Mouse (Mus musculus) adipocyte (in vitro differentiated cells): ENCODE results near the gene Kazald1.

Experiments
- DNase-seq: peaks from one replicate; pipeline ENCODE4 v3.0.0-alpha.2; 2016; ENCODE audit warnings: low spot score

Gene Kazald1

DNA sequence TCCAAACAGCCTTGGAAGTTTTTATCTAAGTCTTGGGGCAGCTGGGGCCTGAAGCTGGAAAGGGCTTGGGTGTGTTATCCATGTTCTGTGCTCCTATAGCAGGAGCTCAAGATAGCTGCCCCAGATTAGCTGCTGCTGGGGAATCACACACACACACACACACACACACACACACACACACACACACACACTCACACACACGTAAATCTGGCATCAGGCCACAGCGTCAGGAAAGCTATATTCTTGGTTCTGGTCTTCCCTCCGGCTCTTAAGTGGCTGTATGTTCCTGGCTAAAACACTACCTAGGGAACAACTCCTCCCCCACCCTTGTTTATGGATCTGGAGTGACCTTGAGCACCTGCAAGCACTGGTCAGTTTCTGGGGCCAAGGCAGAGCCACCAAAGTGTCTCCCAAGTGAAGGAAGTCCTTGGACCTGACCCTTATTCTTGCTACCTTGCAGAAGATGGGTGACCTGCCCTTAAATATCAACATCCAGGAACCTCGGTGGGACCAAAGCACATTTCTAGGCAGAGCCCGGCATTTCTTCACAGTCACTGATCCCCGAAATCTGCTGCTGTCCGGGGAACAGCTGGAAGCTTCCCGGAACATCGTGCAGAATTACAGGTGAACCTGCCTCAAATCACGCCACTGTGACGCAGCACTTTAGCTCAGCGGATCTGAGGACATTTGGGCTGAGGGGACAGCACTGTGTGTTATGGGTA, 26.2 kb upstream of the Kazald1 start:
- no peak for DNase-seq

DNA sequence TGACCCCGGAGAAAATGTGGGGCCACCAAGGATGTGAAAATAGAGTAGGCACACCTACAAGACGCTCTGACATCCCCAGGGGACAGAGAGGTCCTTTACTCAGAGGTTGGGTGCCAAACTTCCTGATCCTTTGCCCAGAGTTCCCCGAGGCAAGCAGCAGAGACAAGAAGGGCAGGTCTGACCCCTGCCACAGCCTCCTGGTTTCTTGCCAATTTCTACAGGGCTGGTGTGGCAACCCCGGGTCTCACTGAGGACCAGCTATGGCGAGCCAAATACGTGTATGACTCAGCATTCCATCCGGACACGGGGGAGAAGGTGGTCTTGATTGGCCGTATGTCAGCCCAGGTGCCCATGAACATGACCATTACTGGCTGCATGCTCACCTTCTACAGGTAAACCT, 25.5 kb upstream of the Kazald1 start:
- no peak for DNase-seq

DNA sequence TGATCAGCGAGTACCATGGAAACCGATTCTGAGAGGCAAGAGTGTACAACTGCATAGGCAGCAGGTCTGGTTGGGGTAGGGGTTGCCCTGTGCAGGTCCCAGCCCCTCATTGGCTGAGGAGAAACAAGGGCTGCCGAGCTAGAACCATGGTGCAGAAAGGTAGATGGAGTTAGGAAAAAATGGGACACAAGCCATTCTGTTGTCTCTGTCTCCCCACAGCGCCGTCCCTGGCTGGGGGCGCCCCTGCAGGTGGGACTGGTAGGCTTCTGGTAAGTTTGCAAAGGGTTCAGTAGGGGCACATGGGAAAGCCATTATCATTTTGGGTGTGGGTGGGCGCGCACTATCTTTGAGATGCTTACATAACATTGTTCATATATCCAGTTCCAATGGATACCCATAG, 21.6 kb upstream of the Kazald1 start:
- no peak for DNase-seq

DNA sequence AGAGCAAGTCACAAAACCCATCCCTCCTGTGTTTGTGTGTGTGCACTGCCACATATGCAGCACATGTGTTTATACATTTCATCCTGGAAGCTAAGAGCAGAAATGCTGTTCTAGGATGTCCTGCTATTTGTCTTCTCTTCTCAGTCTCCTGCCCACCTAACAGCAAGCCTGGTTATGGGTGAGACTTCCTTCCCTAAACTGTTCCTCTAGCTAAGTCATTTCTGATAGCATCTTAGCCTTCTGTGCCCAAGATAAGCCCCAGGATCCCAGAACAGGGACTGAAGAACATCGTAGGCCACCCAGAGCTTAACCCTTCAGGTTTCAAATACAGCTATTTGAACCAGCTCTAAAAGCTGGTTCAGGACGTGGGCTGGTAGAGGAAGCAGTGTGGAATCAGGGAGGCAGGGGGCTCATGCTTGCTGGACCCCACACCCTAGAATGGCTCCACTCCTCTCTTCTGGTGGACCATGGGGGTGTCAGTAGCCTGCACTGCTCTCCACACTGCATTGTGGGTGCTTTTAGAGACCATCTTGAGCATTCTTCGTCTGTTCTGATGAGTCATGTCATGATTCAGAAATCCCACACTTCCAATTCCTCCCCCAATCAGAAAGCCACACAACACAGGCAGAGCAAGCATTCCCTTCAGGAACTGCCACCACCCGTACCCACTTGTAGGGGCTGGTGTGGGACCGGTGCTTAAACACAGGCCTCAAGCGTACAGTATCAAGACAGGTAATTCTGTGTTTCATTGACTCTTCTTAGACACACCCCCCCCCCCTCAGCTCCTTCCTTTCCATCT, 19.9 kb upstream of the Kazald1 start:
- DNase-seq = no peak

DNA sequence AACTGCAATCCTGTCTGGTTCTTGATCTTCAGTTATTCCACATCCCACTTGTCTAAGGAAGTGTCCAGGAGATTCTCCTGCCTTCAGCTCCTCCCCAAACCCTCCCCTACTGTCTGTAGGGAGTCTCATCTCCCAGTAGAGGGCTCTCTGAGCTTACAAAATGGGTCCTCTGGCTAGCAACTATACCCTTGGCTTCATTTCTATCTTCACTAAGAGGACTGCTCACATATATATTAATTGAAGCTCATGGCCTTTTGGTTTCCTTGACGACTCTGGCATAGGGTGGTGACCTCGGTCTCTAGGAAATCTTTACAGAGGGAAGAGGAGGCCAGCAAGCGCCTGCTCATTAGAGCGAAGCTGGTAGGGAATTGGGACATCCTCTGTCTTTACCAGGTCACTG, 18.7 kb upstream of the Kazald1 start:
- DNase-seq = peak; percentile 83

DNA sequence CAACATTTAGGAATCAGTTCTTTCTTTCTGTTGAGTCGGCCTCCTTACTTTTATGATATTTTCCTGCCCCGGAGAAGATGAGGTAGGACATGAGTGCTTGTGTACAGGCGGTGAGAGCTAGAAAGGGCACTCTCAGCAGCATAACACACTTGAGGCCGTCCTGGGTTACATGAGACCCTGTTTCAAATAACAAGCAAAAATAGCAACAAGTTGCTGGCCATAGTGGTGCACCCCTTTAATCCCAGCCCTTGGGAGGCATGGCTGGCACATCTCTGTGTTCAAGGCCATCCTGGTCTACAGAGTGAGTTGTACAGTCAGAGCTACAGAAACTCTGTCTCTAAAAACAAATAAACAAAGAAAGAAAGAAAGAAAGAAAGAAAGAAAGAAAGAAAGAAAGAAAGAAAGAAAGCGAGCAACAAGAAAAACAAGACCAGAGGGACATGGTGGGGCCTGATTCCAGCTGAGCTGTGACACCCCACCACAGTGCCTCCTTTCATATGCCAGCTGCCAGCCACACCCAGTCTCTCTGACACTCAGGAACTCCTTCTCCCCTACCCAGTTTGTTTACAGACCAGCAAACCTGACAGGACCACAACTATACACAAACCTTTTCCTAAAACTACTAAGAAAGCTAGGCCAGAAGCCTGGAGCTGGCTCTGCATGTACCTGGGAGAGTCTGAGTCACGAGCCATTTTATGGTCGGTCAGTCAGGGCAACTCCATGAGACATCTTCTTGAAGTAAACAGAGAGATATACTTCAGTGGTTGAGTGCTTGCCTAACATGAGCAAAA, 17.9 kb upstream of the Kazald1 start:
- peak; percentile 22 for DNase-seq

DNA sequence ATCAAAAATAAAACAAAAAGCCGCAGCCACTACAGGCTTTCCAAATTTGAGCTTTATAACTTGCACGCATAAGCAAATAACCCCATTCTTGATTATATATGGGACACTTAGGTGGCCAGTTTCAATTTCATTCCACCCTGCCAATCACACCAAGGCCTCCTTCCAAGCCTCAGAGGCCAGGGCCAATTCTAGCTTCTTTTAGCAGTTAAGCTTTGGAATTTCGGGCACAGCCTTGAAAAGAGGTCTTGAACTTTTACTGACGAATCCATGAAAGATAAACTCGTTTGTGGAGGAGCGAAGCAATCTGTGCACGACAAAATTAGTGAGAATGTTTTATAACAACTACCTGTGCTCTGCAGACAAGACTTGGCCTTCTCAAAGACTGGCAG, 17.3 kb upstream of the Kazald1 start:
- no peak for DNase-seq

DNA sequence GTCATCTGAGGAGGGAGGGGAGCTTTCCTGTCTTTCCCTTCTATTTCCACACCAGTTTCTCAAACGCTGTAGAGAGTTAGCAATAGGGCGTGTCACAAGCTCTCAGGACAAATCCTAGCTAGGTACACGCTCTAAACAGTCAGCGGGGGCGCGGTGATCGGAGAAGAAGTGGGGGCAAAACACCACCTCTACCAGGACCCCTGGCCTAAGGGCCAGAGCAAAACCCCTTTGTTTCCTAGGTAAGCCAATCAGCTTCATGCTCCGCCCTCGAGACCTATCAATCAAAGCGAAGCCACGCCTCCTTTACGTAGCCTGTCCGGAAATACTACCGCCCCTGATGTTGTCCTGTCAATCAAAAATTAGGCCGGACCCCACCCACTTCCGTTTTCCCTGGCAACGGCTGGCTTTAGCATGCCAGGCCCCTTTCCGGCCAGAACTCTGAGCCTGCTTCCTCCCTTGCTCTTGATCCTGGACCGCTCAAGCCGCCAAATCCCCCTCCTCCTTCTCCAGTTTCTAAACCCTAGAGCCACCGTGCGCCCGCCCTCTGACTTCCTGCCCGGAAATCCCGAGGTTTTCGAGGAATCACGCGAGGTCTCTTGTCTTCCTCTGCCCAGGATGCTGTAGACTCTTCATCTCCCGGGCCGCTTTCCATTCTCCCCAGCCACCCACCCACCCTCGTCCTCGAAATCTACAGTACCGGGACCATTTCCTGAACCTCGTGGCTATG, 16.8 kb upstream of the Kazald1 start:
- peak; percentile 99 for DNase-seq

DNA sequence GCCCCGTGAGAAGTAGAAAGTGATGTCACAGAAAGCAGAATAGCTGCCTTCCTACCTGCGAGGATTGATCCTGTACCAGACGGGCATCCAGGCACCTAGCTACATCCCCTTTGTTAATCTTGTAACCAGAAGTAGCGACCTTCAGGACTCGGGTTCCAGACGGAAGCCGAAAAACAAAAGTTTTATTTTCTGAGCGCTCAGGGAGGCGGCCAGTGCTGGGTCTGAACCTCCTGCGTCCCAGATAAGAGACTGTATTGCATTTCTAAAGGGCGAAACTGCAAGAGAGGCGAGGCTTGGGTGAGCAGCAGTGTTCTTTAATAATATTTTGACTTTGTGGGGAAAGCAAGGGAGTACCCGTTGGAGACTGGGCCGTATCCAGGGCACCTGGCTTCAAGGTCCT, 16.2 kb upstream of the Kazald1 start:
- DNase-seq = no peak

DNA sequence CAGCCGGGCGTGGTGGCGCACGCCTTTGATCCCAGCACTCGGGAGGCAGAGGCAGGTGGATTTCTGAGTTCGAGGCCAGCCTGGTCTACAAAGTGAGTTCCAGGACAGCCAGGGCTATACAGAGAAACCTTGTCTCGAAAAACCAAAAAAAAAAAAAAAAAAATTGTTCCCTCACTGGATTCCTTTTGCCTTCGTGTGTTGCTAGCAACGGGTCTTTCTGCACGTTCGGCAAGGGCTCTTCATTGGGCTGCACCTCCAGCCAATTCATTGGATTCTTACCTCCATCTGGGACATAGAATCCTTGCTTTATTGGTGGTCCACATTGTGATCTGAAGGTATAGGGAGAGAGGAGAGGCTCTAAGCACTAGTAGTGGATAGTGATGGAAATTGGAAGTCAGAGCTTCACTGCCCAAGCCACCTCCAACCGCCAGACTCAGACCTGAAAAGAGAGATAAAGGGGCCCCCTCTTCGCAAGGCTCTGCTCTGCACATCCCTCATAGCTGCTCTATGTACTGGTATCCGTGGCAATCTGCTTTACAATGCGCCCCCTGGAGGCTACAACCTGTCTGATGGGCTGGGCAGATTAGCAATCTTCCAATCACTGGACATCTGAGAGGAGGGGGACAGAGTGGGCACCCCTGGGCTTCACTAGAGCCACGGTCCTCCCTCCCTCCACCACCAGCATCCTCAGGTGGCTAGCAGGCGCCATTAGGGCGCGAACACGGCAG, 11.3 kb upstream of the Kazald1 start:
- peak; percentile 25 for DNase-seq

DNA sequence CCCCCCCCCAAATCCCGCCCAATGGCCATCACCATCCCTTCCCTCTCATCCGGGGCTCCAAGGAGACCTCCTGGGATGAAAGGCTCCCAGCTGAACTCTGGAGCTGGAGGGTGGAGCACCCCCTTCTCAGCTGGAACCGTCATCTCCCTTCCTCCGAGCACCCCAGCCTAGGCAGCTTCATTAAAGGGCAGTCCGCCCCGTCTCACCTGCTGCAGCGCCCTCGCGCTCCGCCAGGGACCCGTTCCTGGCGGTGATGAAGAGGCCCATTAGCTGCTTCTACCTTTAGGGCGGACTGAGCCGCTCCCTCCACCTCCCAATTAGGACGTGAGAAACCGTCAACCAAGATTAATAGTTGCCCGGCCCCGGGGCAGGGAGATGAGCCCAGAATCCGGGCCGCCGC, 9.8 kb upstream of the Kazald1 start:
- no peak for DNase-seq

DNA sequence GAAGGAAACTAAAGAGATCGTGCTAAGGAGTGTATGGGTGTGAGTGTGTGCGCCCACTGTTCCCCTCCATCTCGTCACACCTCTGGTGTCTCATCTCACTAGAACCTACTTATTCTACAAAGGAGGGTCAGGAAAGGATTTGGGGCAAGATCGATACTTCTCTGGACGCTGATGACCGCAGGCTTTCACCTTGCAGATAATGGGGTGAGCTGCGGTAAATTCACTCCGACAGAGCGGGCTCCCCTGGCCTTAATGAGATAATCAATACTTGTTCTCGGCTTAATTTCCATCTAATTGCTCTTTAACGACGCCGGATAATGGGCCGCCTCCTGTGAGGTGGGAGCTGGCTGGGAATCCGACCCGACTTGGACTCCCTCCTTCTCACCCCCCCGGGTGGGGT, 7.9 kb upstream of the Kazald1 start:
- DNase-seq = no peak

DNA sequence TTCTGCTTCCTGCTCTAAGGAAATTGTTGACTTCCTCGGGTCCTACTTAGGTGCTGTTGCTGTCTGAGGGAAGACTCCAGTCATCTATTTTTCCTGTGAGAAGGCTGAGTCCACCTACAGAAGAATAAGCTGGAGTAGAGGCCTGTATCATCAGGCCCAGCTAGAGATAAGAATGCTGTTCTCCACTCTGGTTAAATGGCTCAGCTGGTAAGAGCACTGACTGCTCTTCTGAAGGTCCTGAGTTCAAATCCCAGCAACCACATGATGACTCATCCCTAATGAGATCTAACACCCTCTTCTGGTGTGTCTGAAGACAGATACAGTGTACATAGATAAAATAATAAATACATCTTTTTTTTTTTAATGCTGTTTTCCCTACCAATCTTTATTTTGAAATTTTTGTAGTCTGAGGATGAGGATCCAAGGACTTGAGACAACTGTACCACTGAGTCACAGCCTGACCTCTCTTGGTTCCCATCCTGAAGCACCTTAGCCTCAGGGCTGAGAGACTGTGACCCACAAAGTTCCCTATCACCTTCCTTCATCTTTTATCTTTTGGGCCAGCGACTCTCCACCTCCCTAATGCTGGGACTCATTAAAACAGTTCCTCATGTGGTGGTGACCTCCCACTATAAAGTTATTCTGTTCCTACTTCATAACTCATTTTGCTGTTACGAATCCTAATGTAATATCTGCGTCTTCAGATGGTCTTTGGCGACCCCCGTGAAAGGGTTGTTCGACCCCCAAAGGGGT, 7.1 kb upstream of the Kazald1 start:
- DNase-seq = no peak

DNA sequence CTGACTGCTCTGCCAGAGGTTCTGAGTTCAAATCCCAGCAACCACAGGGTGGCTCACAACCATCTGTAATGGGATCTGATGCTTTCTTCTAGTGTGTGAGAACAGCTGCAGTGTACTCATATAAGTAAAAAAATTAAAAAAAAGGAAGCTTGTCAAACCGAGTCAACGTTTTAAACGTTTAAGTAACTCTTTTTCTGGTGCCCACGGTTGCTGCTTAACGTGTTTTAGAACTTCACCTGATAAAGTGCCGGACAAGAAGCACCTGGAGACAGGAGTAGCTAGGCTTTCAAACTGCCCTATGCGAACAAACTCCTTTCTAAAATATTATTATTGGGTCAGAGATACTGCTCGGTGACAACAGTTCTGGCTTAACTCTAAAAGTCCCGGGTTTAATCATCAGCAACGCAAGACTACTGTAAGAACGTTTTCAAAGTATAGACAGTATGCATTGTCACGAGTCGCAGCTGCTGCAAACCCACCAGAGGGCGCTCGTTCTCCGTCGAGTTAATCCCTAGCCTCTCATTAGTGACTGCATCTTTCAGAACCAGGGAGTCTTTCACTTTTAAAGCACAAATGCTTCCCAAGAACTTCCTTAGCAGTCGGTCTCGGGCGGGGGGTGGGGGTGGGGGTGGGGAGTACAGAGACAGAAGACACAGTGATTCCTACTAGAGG, 1.0 kb upstream of the Kazald1 start:
- peak; percentile 91 for DNase-seq

DNA sequence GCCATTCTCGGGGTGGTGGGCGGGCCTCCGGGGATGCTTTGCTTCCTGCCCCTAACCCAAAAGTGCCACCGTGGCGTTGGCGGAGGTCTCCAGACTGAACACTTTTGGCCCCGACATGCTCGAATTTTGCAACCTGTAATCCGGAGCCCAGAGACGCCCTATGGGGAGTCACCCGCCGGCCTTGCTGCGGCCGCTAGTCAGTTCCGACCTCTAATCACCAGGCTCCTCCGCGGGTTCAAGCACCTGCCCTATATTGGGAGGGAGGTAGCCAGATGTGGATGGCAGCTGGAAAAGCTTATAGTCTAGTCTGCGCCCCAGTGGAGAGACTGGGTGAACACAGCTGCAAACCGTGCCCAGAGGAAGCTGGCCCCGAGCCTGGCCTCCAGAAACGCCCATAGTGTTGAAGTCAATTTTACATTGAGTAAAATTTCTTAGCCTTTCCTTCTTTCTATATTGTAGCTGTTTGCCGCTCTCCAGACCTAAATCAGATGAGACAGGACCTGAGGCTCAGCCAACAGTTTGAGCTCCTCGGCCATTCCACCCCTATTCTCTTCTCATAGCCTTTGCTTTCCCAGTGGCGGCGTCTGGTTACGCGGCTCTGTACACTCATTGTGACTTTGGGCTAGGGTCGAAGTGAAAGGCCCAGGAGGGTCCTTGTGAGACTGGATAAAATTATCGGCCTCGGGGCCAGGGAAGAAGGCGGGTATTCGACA, 438 bp downstream of the Kazald1 start:
- DNase-seq = no peak

DNA sequence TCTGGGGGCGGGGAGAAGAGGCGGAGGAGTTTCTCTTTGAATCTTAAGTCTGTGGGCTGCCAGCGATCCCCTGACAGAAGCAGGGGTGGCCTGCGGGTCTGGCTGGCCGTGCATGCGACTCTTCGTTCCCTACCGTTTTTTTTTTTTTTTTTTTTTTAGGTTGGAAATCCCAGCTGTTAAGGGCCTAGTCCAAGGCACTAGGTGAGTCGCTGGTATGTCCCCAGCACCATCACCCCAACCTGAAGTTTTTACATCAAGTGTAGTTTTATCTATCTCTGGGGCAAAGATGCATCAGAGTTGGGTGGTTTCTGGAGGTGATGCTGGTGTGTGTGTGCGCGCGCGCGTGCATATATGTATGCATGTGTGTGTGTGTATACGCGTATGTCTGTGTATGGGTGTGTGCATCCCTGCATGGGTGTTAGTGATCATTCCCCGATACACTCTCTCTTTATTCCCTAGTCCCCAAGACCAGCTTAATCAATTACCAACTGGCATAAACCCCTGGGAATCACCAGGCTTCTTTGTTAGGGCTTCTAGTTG, 1.1 kb downstream of the Kazald1 start:
- no peak for DNase-seq

DNA sequence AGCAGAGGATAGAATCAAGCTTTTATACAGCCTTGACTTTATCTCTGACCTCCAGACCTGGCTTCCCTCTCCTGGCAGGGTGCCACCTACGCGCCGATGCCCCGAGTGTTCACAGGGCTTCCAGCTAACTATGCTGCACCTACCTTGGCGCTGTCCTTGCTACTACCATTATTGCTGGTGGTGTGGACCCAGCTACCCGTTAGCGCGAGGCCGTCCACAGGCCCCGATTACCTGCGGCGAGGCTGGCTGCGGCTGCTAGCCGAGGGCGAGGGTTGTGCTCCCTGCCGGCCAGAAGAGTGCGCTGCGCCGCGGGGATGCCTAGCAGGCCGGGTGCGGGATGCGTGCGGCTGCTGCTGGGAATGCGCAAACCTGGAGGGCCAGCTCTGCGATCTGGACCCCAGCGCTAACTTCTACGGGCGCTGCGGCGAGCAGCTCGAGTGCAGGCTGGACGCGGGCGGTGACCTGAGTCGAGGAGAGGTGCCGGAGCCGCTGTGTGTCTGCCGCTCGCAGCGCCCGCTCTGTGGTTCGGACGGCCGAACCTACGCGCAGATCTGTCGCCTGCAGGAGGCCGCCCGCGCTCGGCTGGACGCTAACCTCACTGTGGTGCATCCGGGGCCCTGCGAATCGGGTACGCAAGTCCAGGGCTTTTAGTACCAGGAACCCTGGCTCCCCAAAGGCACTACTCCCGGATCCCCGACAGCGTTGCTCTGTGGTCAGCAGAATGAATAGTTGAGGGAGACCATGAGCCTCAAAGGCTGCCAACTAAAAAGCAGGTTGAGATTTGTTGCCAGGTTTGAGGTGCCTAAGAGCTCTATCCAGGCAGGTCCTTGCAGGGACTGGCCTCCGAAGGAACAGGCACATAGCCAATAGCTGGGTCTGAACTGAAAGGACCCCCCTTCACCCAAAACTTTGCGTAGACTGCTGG, 1.8 kb downstream of the Kazald1 start:
- no peak for DNase-seq
